Mouse (Mus musculus): ENCODE measurements at regions not wholly inside any gene's neighbourhood (a gene's known extent, or its start where the extent isn't known, plus 50 kb on each side); places are given as distances from the start of the nearest gene placed in this dataset.

GRCm38 (mm10) chr12:7919709-7920324, 57.6 kb upstream of the Apob start:
- DNase-seq = no peak

GRCm38 (mm10) chr12:7920888-7921287, 56.6 kb upstream of the Apob start:
- no peak for DNase-seq

All from heart, adult 18-20 months (tissue).